Mouse (Mus musculus): ENCODE measurements around the gene Fbxw21. TPM values are rescaled to one million over a fixed set of nuclear protein-coding genes. Genes with fewer than 3 reads are reported as not detected.

The Fbxw21 gene
- polyA plus RNA-seq, 1 experiment: not detected

DNA sequence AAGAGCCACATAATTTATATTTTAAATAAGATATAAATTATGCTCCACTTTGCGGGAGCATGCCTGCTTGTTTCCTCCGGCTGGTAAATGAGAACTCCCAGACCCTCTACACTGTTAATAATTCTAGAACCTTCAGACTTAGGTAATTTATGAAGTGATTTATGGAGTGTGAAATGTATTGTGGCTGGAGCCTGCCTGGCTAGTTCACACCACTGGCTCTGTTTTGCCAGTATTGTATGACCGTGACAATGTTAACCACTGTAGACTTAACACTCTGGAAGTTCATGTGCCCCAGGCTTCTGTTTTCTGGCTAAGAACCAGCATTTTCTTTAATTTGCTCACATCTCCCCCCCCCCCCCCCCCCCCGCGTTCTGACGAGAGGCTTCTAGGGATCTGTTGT lies 54.5 kb downstream of the Fbxw21 start:
- H3K4me3 ChIP-seq: no peak overlapping the region
- no peak overlapping the region for H3ac ChIP-seq (ENCODE audit: control insufficient read depth, insufficient read length)
- H3K79me2 ChIP-seq (ENCODE audit: control insufficient read depth, insufficient read depth): no peaks in the 10 kb centered on the region
- TF ChIP-seq REST (IDR thresholded peaks at IDR 0.05; ENCODE audit: insufficient read depth, insufficient read length): no peak
- TF ChIP-seq CEBPB (IDR thresholded peaks at IDR 0.05; ENCODE audit: insufficient read depth, poor library complexity, severe bottlenecking): no peak
- no peak for TF ChIP-seq USF1 (IDR thresholded peaks at IDR 0.05; ENCODE audit: low read depth)
- no peaks in the 10 kb centered on the region for H3K27me3 ChIP-seq (ENCODE audit: control insufficient read depth, insufficient read depth, insufficient read length)
- H3K36me3 ChIP-seq (ENCODE audit: control insufficient read depth, insufficient read depth): no peaks in the 10 kb centered on the region
- H3K4me2 ChIP-seq (ENCODE audit: low read depth): no peak overlapping the region

DNA sequence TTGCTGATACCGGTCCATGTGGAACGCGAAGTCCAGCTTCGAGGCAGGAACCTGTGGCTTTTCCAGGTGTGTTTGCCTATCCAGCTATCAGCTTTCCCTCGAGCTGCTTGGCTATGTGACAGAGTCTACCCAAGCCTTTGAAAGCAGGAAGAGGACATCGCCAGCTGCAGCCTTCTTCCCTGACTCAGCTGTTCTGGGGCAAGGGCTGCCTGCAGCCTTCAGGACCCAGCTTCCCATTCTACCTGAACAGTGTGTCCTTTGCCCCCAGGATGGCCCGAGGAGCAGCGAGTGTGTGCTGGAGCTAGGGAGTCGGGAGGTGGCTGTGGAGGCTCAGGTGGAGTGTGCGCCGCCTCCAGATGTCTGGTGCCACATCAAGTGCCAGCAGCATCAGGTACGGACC lies 56.2 kb downstream of the Fbxw21 start:
- Histone ChIP-seq H3K4me3 (no peak overlapping the region), H3K4me2 (ENCODE audit: low read depth) (no peak overlapping the region), H3K27me3 (ENCODE audit: control insufficient read depth, insufficient read depth, insufficient read length) (no peaks in the 10 kb centered on the region), H3K36me3 (ENCODE audit: control insufficient read depth, insufficient read depth) (no peaks in the 10 kb centered on the region), H3ac (ENCODE audit: control insufficient read depth, insufficient read length) (no peak overlapping the region), H3K79me2 (ENCODE audit: control insufficient read depth, insufficient read depth) (no peaks in the 10 kb centered on the region)
- TF ChIP-seq MAX (IDR thresholded peaks at IDR 0.05; ENCODE audit: low read depth) (no peak), MYOD1 (IDR thresholded peaks at IDR 0.05; ENCODE audit: control insufficient read depth in 1 of 3, insufficient read length in 2 of 3, low read depth in 2 of 3) (no peak), MYOG (IDR thresholded peaks at IDR 0.05; ENCODE audit: control insufficient read depth in 1 of 3, insufficient read depth in 1 of 3, insufficient read length in 2 of 3, low read depth in 2 of 3) (no peak), TCF12 (IDR thresholded peaks at IDR 0.05; ENCODE audit: insufficient read depth, poor library complexity, severe bottlenecking) (no peak), USF1 (IDR thresholded peaks at IDR 0.05; ENCODE audit: low read depth) (no peak), POLR2AphosphoS2 (IDR thresholded peaks at IDR 0.05; ENCODE audit: insufficient read length, low read depth) (no peak)

DNA sequence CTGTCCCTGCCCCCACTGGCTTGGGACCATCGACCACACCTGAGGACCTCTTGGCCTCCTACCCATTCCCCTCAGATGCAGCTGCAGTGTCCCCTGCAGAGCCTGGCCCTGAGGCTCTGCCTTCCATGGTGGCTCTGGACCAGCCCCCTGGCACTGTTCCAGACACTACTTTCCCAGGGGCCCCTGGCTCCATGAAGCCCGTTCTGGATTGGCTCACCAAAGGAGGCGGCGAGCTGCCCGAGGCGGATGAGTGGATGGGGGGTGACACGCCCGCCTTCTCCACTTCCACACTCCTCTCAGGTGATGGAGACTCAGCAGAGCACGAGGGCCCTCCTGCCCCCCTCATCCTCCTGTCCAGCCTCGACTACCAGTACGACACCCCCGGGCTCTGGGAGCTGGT lies 56.8 kb downstream of the Fbxw21 start:
- H3K79me2 ChIP-seq (ENCODE audit: control insufficient read depth, insufficient read depth): no peaks in the 10 kb centered on the region
- H3K36me3 ChIP-seq (ENCODE audit: control insufficient read depth, insufficient read depth): no peaks in the 10 kb centered on the region
- no peaks in the 10 kb centered on the region for H3K27me3 ChIP-seq (ENCODE audit: control insufficient read depth, insufficient read depth, insufficient read length)
- H3K4me3 ChIP-seq: no peak overlapping the region
- H3K4me2 ChIP-seq (ENCODE audit: low read depth): no peak overlapping the region
- TF ChIP-seq POLR2AphosphoS2 (IDR thresholded peaks at IDR 0.05; ENCODE audit: insufficient read length, low read depth) (no peak), SRF (IDR thresholded peaks at IDR 0.05; ENCODE audit: control insufficient read depth, insufficient read length, low read depth) (no peak), E2F4 (IDR thresholded peaks at IDR 0.05; ENCODE audit: insufficient read depth) (no peak), USF1 (IDR thresholded peaks at IDR 0.05; ENCODE audit: low read depth) (no peak), CEBPB (IDR thresholded peaks at IDR 0.05; ENCODE audit: insufficient read depth, poor library complexity, severe bottlenecking) (no peak), MAX (IDR thresholded peaks at IDR 0.05; ENCODE audit: low read depth) (no peak), MYOD1 (IDR thresholded peaks at IDR 0.05; ENCODE audit: control insufficient read depth in 1 of 3, insufficient read length in 2 of 3, low read depth in 2 of 3) (no peak), REST (IDR thresholded peaks at IDR 0.05; ENCODE audit: insufficient read depth, insufficient read length) (no peak), TCF3 (IDR thresholded peaks at IDR 0.05; ENCODE audit: insufficient read length, low read depth) (no peak), MYOG (IDR thresholded peaks at IDR 0.05; ENCODE audit: control insufficient read depth in 1 of 3, insufficient read depth in 1 of 3, insufficient read length in 2 of 3, low read depth in 2 of 3) (no peak), TCF12 (IDR thresholded peaks at IDR 0.05; ENCODE audit: insufficient read depth, poor library complexity, severe bottlenecking) (no peak), POLR2A (IDR thresholded peaks at IDR 0.05; ENCODE audit: insufficient read length, low read depth) (no peak)
- no peak overlapping the region for H3ac ChIP-seq (ENCODE audit: control insufficient read depth, insufficient read length)

DNA sequence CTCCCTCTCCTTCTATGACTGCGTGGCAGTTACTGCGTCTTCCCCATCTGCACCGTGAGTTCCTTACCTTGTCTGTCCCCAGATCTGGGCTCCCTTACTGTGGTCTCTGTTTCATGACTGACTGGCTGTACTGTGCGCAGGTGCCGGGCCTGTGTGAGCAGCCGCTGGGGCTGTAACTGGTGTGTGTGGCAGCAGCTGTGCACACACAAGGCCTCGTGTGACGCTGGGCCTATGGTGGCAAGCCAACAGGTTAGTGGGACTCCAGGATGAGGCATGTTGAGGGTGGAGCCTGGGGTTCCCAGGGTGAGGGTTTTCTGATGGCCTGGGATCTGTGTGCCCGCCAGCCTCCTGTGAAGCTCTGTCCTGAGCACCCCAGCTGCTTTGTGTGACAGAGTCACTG lies 57.8 kb downstream of the Fbxw21 start:
- no peak for TF ChIP-seq TCF3 (IDR thresholded peaks at IDR 0.05; ENCODE audit: insufficient read length, low read depth)
- TF ChIP-seq E2F4 (IDR thresholded peaks at IDR 0.05; ENCODE audit: insufficient read depth): no peak
- TF ChIP-seq POLR2AphosphoS2 (IDR thresholded peaks at IDR 0.05; ENCODE audit: insufficient read length, low read depth): no peak
- no peak for TF ChIP-seq SRF (IDR thresholded peaks at IDR 0.05; ENCODE audit: control insufficient read depth, insufficient read length, low read depth)
- TF ChIP-seq REST (IDR thresholded peaks at IDR 0.05; ENCODE audit: insufficient read depth, insufficient read length): no peak
- TF ChIP-seq POLR2A (IDR thresholded peaks at IDR 0.05; ENCODE audit: insufficient read length, low read depth): no peak
- no peak for TF ChIP-seq MYOD1 (IDR thresholded peaks at IDR 0.05; ENCODE audit: control insufficient read depth in 1 of 3, insufficient read length in 2 of 3, low read depth in 2 of 3)
- no peak for TF ChIP-seq MAX (IDR thresholded peaks at IDR 0.05; ENCODE audit: low read depth)
- TF ChIP-seq CEBPB (IDR thresholded peaks at IDR 0.05; ENCODE audit: insufficient read depth, poor library complexity, severe bottlenecking): no peak
- H3K27me3 ChIP-seq (ENCODE audit: control insufficient read depth, insufficient read depth, insufficient read length): no peaks in the 10 kb centered on the region
- H3K4me3 ChIP-seq: no peak overlapping the region
- no peak overlapping the region for H3ac ChIP-seq (ENCODE audit: control insufficient read depth, insufficient read length)
- H3K4me2 ChIP-seq (ENCODE audit: low read depth): no peak overlapping the region
- no peaks in the 10 kb centered on the region for H3K79me2 ChIP-seq (ENCODE audit: control insufficient read depth, insufficient read depth)
- H3K36me3 ChIP-seq (ENCODE audit: control insufficient read depth, insufficient read depth): no peaks in the 10 kb centered on the region

DNA sequence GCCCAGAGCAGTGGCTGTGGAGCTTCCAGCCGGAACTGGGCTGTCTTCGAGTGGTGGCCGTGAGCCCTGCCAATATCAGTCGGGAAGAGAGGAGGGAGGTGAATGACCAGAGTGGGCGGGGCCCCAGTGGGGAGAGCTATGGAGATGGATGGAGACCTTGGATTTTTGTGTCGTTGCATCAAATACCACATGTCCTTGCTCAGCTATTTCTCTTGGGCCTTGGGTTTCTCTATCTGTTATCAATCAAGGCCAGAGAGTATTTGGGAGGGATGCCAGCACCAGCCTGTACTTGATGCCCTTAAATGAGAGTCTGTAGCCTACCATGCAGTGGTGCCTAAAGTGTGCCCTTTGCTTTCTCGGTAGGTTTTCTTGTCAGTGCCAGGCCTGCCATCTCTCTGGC lies 58.6 kb downstream of the Fbxw21 start:
- Histone ChIP-seq H3ac (ENCODE audit: control insufficient read depth, insufficient read length) (no peak overlapping the region), H3K27me3 (ENCODE audit: control insufficient read depth, insufficient read depth, insufficient read length) (no peaks in the 10 kb centered on the region), H3K4me3 (no peak overlapping the region), H3K36me3 (ENCODE audit: control insufficient read depth, insufficient read depth) (no peaks in the 10 kb centered on the region), H3K4me2 (ENCODE audit: low read depth) (no peak overlapping the region), H3K79me2 (ENCODE audit: control insufficient read depth, insufficient read depth) (no peaks in the 10 kb centered on the region)
- no peak for TF ChIP-seq MYOG (IDR thresholded peaks at IDR 0.05; ENCODE audit: control insufficient read depth in 1 of 3, insufficient read depth in 1 of 3, insufficient read length in 2 of 3, low read depth in 2 of 3)
- no peak for TF ChIP-seq TCF3 (IDR thresholded peaks at IDR 0.05; ENCODE audit: insufficient read length, low read depth)
- TF ChIP-seq MAX (IDR thresholded peaks at IDR 0.05; ENCODE audit: low read depth): no peak
- no peak for TF ChIP-seq USF1 (IDR thresholded peaks at IDR 0.05; ENCODE audit: low read depth)

Data from myocyte (in vitro differentiated cells).